23 mouse cellular contexts compared by ENCODE assay signal in the genomic region with DNA sequence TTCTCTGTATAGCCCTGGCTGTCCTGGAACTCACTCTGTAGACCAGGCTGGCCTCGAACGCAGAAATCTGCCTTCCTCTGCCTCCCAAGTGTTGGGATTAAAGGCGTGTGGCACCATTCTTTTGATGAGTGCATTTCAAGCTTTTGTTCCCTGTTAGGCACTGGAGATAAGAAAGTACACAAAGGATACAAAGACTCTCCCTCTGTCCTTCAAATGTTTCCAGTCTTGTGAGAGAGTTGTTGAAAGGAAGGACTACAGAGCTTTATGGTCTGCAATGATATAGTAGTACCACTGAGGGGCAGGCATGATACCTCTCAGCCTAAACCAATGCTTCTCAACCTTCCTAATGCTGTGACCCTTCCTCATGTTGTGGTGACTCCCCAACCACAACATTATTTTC.
"Had no signal": no experiment of that assay in that cellular context is flagged by ENCODE, and none has a peak within 500 bp of the region (broad histone marks: within the 10 kb centered on the region; RNA-seq: fewer than 3 reads in every experiment).

No protein-coding gene starts in this region.

- DNase-seq: kidney, adult 2 months; kidney, postnatal 25 days; liver; lung, adult 18-20 months; lung, postnatal 10 days; lung, postnatal 36 days; right cerebral cortex, postnatal 25 days; spleen, adult 18-20 months; thymus, adult 2 months; thymus, postnatal 14 days; thymus, postnatal 4 days had no signal

- H3K4me3 ChIP-seq: limb, embryonic 10.5 days; limb, embryonic 13.5 days; liver, embryonic 12.5 days; liver, embryonic 15.5 days; lung, embryonic 15.5 days; megakaryocyte, embryonic 14.5 days; midbrain, embryonic 10.5 days; midbrain, embryonic 13.5 days; neural tube, embryonic 12.5 days; neural tube, embryonic 15.5 days; stomach, embryonic 15.5 days had no signal

- H3K27ac ChIP-seq: kidney, postnatal 0 days; limb, embryonic 10.5 days; limb, embryonic 13.5 days; liver, embryonic 12.5 days; liver, embryonic 15.5 days; lung, embryonic 15.5 days; midbrain, embryonic 10.5 days; midbrain, embryonic 13.5 days; neural tube, embryonic 12.5 days; neural tube, embryonic 15.5 days; stomach, embryonic 15.5 days had no signal
